Mouse (Mus musculus) limb, embryonic 11.5 days (tissue): ENCODE data around the gene Chrna4. TPM values are rescaled to one million over a fixed set of nuclear protein-coding genes. Genes with fewer than 3 reads are reported as not detected.

Experiments used
- ATAC-seq: fragments of 200-750 bp; cut with Nextera tagmentation; 2 replicates; pipeline ENCODE4 v1.8.0; 2017; ENCODE audit warnings: low read depth; ENCODE audit not compliant: insufficient number of reproducible peaks, low FRiP score, low TSS enrichment
- DNase-seq: peaks from one replicate; pipeline ENCODE4 v3.0.0-alpha.2; 2015; ENCODE audit warnings: low spot score
- H3K27ac ChIP-seq: fragments of 300-500 bp; sonication (generic); replicated peaks from 2 replicates; pipeline ENCODE4 v1.5.1; 2014; ENCODE audit warnings: low read depth, mild to moderate bottlenecking, low read length
- H3K27me3 ChIP-seq: fragments of 300-500 bp; sonication (generic); 2 replicates; pipeline ENCODE4 v1.6.1; 2014; ENCODE audit warnings: mild to moderate bottlenecking, low read length, mixed read lengths; ENCODE audit not compliant: control insufficient read depth, insufficient read depth
- H3K36me3 ChIP-seq: fragments of 300-500 bp; sonication (generic); 2 replicates; pipeline ENCODE4 v1.6.1; 2014; ENCODE audit warnings: mild to moderate bottlenecking, low read length, moderate library complexity, mixed read lengths; ENCODE audit not compliant: control insufficient read depth, insufficient read depth
- H3K4me1 ChIP-seq: fragments of 300-500 bp; sonication (generic); 2 replicates; pipeline ENCODE4 v1.6.1; 2014; ENCODE audit warnings: low read length, mixed read lengths; ENCODE audit not compliant: control insufficient read depth, insufficient read depth
- H3K4me2 ChIP-seq: fragments of 300-500 bp; sonication (generic); 2 replicates; pipeline ENCODE4 v1.6.1; 2014; ENCODE audit warnings: low read depth, mild to moderate bottlenecking, moderate library complexity; ENCODE audit not compliant: severe bottlenecking
- H3K4me3 ChIP-seq: fragments of 300-500 bp; sonication (generic); 2 replicates; pipeline ENCODE4 v1.5.1; 2014; ENCODE audit warnings: low read depth, low read length
- H3K9ac ChIP-seq: fragments of 300-500 bp; sonication (generic); 2 replicates; pipeline ENCODE4 v1.6.1; 2014; ENCODE audit warnings: mild to moderate bottlenecking, low read length
- H3K9me3 ChIP-seq: fragments of 300-500 bp; sonication (generic); 2 replicates; pipeline ENCODE4 v1.6.1; 2016; ENCODE audit warnings: low read length; ENCODE audit not compliant: control insufficient read depth
- WGBS: fragments of 180-500 bp; shearing (Covaris S2); extraction: QIAGEN DNeasy Blood & Tissue Kit; methylation state at CpG from one replicate; pipeline ENCODE4 v1.1.7; 2014; 5-methylcytosine and 5-hydroxymethylcytosine counted together
- polyA plus RNA-seq: library from polyadenylated mRNA; unstranded; fragments of >200 nt; fragmentation: Nextera tagmentation; extraction: Ambion mirVana; gene quantifications from 2 replicates; pipeline ENCODE4 v1.2.1, GENCODE M21; 2014

The Chrna4 gene
- polyA plus RNA-seq, 1 experiment from 2014 or later: 0.95 TPM

DNA sequence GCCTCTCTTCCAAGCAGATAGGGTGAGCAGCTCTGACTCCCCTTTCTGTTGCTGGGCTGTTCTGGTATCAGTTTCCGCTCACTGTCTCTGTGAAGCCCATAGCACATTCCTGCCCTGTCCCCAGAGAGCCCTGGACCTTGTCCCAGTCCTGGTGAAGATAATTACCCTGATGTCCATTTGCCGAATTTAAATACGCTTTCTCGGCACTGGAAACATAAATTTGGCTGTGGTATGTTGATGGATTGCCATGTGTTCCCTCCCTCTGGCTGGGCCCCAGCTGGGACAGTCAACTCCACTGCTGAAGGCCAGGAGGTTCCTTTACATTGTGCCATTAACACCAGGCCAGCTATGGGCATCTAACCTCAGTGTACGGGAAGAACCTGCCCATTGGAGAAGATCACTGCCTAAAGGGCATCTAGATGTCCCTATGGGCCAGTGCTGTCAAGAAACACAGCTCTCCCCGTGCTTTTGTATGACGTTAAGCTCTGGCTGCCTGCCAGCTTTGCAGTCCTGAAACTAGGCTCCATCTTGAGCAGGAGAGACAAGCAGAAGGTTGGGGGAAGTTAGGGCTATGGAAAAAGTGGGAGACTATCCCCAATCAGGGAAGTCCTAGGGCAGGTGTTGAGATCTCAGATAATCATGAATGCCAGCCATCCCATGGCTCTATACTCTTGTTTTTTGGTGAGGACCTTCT lies 5.1 kb upstream of the Chrna4 start:
- H3K27ac ChIP-seq: no peak overlapping the region
- no peaks in the 10 kb centered on the region for H3K9me3 ChIP-seq
- H3K4me1 ChIP-seq: 0 out of 2 replicates have a peak, but pooled peaks cover 4% of the 10 kb centered on the region
- 70% methylated on average over 7 of the region's 7 CpGs for WGBS
- no peaks in the 10 kb centered on the region for H3K36me3 ChIP-seq
- no peak overlapping the region for H3K9ac ChIP-seq
- H3K4me3 ChIP-seq: no peak overlapping the region
- no peak overlapping the region for H3K4me2 ChIP-seq
- ATAC-seq (no peak), DNase-seq (no peak)
- H3K27me3 ChIP-seq: no peaks in the 10 kb centered on the region

DNA sequence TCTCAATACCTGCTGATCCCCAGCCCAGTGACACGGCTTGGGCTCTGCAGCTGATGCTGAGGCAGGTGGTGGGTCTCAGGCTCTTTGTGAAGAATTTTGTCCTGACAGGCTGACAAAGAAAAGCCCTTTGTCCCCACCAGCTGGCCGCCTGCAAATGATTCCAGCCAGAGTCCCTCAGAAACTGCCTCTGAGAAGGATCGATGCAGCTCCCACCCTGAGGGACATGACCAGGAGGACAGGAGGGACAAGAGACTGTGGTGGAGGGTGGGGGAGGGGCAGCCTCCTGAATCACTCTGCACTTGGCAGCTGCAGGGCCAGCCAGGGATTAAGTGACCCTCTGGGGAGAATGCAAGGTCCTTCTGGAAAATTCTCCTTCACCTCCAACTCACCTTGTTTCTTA lies 655 bp upstream of the Chrna4 start:
- ATAC-seq (no peak), DNase-seq (peak; percentile 25)
- peaks cover 17% of the 10 kb centered on the region for H3K27me3 ChIP-seq

DNA sequence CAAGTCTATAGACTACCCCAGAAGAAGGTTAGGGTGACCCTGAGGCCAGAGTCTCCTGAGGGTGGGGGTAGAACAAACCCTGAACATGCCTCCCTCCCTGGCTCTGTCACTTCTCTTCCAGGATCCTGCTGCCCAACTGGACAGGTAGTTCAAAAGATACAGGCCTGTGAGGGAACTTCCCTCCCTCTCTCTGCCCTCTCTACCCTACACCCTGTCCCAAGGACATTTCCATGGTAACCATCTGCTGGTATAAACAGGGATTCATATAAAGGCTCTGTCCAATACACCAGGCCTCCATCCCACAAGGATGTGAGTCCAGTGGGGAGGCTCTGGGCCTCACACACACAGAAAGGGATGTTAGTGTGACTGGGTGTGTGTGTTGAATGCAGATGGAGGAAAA lies 970 bp downstream of the Chrna4 start:
- Histone ChIP-seq H3K27me3 (peaks cover 30% of the 10 kb centered on the region), H3K4me2 (no peak overlapping the region), H3K27ac (no peak overlapping the region), H3K9ac (no peak overlapping the region), H3K36me3 (no peaks in the 10 kb centered on the region), H3K4me3 (no peak overlapping the region), H3K9me3 (no peaks in the 10 kb centered on the region), H3K4me1 (0 out of 2 replicates have a peak, but pooled peaks cover 4% of the 10 kb centered on the region)
- ATAC-seq (no peak), DNase-seq (no peak)

More for the DNA sequence above, 655 bp upstream of the Chrna4 start:
- no peak overlapping the region for H3K4me2 ChIP-seq
- WGBS: 32% methylated on average over 3 of the region's 3 CpGs
- no peaks in the 10 kb centered on the region for H3K36me3 ChIP-seq
- H3K27ac ChIP-seq: no peak overlapping the region
- peak overlapping the region; percentile 17; the same call in 1 of the 2 replicates for H3K9ac ChIP-seq
- H3K4me1 ChIP-seq: 0 out of 2 replicates have a peak, but pooled peaks cover 4% of the 10 kb centered on the region
- no peaks in the 10 kb centered on the region for H3K9me3 ChIP-seq
- no peak overlapping the region for H3K4me3 ChIP-seq

DNA sequence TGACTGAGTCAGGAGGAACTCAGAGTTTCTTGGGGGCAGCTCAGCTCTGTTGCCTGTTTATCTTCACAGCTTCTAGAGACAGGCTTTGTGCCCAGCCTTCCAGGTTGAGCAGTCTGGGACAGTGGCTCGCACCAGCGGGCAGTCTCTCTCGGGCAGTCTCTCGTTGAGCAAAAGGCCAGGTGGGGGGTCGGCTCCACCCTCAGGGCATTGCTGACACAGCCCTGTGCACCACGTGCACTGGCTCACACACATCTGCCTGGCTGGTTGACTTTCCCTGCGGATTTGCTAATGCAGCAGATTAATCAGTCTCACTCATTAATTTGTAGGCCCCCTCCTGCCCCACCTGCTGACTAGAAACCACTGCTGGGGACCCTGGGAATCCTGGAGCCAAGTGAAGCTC lies 1.4 kb downstream of the Chrna4 start:
- H3K27ac ChIP-seq: no peak overlapping the region
- no peak for ATAC-seq

DNA sequence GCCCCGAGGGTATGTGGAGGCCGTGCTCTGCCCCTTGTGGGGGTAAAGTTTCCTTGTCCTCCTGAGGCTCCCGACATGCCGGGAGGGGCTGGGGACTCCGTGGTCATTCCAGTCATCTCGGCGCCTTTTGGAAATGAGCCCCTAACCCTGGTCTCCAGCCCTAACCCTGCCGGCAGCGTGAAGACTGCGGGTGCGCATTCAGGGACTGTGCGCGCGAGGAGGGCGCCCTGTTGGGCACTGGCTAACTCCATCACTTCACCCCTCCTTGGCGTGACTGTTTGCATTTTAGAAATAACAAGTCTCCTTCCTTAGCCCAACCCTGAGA lies 4.0 kb downstream of the Chrna4 start:
- Histone ChIP-seq H3K9ac (no peak overlapping the region), H3K4me3 (peak overlapping the region; percentile 52), H3K27ac (no peak overlapping the region), H3K27me3 (peaks cover 39% of the 10 kb centered on the region), H3K36me3 (no peaks in the 10 kb centered on the region), H3K4me2 (peak overlapping the region; percentile 92), H3K4me1 (0 out of 2 replicates have a peak, but pooled peaks cover 4% of the 10 kb centered on the region), H3K9me3 (no peaks in the 10 kb centered on the region)
- WGBS: 1% methylated on average over 16 of the region's 16 CpGs
- peak; percentile 72 for DNase-seq
- ATAC-seq: 0 out of 2 replicates have a peak, but pooled peaks have one; percentile 19

More for the DNA sequence above, 1.4 kb downstream of the Chrna4 start:
- Histone ChIP-seq H3K9ac (no peak overlapping the region), H3K4me1 (0 out of 2 replicates have a peak, but pooled peaks cover 4% of the 10 kb centered on the region), H3K9me3 (no peaks in the 10 kb centered on the region), H3K36me3 (no peaks in the 10 kb centered on the region), H3K4me3 (no peak overlapping the region), H3K4me2 (no peak overlapping the region), H3K27me3 (peaks cover 34% of the 10 kb centered on the region)
- WGBS: 5% methylated on average over 7 of the region's 7 CpGs
- no peak for DNase-seq

DNA sequence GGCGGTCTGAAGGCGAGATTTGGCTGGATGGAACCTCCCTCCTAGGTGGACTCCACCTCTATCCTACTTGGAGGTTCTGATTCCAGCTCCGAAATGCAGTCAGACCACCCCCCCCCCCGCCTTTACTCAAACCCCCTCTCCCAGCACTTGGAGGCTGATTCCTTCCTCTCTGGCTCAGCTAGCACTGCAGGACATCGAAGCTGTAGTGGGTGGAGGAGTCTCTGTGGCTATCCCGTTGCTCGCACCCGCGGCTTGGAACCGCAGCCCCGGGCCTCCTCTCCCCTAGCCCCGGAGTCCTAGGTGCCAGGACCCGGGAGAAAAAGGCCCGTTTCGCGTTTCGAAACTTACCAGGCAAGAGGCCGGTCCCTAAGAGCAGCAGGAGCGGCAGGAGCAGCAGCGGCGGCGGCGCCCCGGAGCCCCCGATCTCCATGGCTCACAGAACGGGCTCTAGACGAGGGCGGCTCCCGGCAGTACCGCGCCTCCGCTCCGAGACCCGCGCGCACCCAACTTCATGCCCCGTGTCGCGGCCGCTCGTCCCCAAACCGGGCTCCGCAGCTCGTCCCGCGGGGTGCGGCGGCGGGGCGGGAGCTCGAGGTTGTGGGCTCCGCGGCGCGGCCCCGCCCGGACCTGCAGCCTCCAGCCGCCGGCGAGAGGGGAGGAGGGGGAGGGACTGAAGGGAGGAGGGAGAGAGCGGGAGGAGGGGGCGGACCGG lies 4.5 kb downstream of the Chrna4 start:
- WGBS: under 1% methylated on average over 59 of the region's 63 CpGs
- no peak; the same call in 1 of the 2 replicates for ATAC-seq
- peaks cover 39% of the 10 kb centered on the region for H3K27me3 ChIP-seq
- H3K4me2 ChIP-seq: peak overlapping the region; percentile 92
- no peaks in the 10 kb centered on the region for H3K9me3 ChIP-seq
- 0 out of 2 replicates have a peak, but pooled peaks cover under 1% of the 10 kb centered on the region for H3K4me1 ChIP-seq
- H3K36me3 ChIP-seq: no peaks in the 10 kb centered on the region
- no peak overlapping the region for H3K27ac ChIP-seq
- H3K4me3 ChIP-seq: peak overlapping the region; percentile 52
- no peak overlapping the region for H3K9ac ChIP-seq
- DNase-seq: no peak

DNA sequence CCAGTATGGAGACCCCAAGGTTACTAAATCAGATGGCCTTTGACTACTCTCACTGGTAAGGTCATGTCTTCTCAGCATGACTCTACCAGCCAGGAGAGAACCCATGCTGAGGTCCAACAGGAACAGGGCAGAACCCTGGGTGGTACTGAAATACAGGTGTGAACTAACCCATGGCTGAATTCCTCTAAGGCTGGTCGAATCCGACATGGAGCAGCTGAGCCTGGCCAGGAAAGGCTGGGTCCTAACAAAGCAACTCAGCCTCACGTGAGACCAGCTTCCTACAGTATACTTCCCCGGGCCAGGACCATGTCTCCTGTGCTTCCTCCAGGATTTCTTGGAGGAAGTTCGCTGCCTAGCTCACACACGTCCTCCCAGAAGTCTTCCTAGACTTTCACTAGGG lies 6.8 kb downstream of the Chrna4 start:
- no peak for DNase-seq
- Histone ChIP-seq H3K9me3 (no peaks in the 10 kb centered on the region), H3K9ac (no peak overlapping the region), H3K36me3 (no peaks in the 10 kb centered on the region), H3K4me2 (no peak overlapping the region), H3K27ac (no peak overlapping the region), H3K27me3 (peaks cover 39% of the 10 kb centered on the region), H3K4me3 (no peak overlapping the region), H3K4me1 (no peaks in the 10 kb centered on the region)
- WGBS: 76% methylated on average over 6 of the region's 6 CpGs
- ATAC-seq: no peak

DNA sequence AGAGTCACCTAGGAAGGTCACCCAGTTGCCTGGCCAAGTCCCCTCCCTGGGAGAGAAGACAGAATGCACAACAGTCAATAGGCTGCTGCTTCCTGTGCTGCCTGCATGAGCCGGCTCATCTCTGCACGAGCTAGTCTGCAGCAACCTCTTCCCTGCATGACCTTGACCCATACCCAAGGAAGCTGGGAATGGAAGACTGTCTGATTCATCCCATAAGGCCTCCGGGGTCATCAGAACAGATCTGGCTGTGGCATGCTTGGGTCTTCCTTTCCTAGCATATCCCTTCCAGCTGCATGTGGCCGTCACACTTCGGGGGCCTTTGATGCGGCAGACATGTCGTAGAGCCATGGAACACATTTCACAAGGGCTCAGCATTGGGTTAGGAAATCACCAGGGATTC lies 8.2 kb downstream of the Chrna4 start:
- H3K4me3 ChIP-seq: no peak overlapping the region
- H3K27me3 ChIP-seq: peaks cover 33% of the 10 kb centered on the region
- DNase-seq (no peak), ATAC-seq (no peak)
- 81% methylated on average over 7 of the region's 7 CpGs for WGBS
- no peaks in the 10 kb centered on the region for H3K36me3 ChIP-seq
- no peaks in the 10 kb centered on the region for H3K4me1 ChIP-seq
- H3K4me2 ChIP-seq: no peak overlapping the region
- no peak overlapping the region for H3K9ac ChIP-seq
- no peaks in the 10 kb centered on the region for H3K9me3 ChIP-seq
- no peak overlapping the region for H3K27ac ChIP-seq
